Mouse (Mus musculus) lung, embryonic 16.5 days (tissue): ENCODE measurements around the gene Gm49368. TPM values are rescaled to one million over a fixed set of nuclear protein-coding genes. Genes with fewer than 3 reads are reported as not detected.

ENCODE experiments used
- polyA plus RNA-seq: library from polyadenylated mRNA; unstranded; fragments of >200 nt; fragmentation: Nextera tagmentation; extraction: Ambion mirVana; gene quantifications from 2 replicates; pipeline ENCODE4 v1.2.1, GENCODE M21; 2015

Gm49368 gene
- polyA plus RNA-seq, 1 experiment from 2014 or later = not detected

Other genes with a start within 250 kb of the Gm49368 start
- 44.5 and 45.1 TPM in 2 replicates for gene Stx4a, start 238.4 kb upstream of the Gm49368 start, polyA plus RNA-seq
- 1.1 and 1.3 TPM in 2 replicates for gene Stx1b, start 238.1 kb upstream of the Gm49368 start, polyA plus RNA-seq
- gene Zfp646, start 186.5 kb upstream of the Gm49368 start, polyA plus RNA-seq = 11.2 and 11.3 TPM in 2 replicates
- gene Zfp668, start 185.9 kb upstream of the Gm49368 start, polyA plus RNA-seq = 15.0 and 17.5 TPM in 2 replicates
- gene Prss53, start 171.7 kb upstream of the Gm49368 start, polyA plus RNA-seq = 1.1 and 2.0 TPM in 2 replicates
- gene Gm21974, start 167.2 kb upstream of the Gm49368 start, polyA plus RNA-seq = not detected in 2 replicates
- gene Vkorc1, start 167.1 kb upstream of the Gm49368 start, polyA plus RNA-seq = 159 and 162 TPM in 2 replicates
- gene Bckdk, start 158.6 kb upstream of the Gm49368 start, polyA plus RNA-seq = 129 and 133 TPM in 2 replicates
- gene Kat8, start 150.2 kb upstream of the Gm49368 start, polyA plus RNA-seq = 37.2 and 38.9 TPM in 2 replicates
- gene Prss8, start 132.6 kb upstream of the Gm49368 start, polyA plus RNA-seq = 101 and 108 TPM in 2 replicates
- 12.3 and 12.4 TPM in 2 replicates for gene Prss36, start 116.0 kb upstream of the Gm49368 start, polyA plus RNA-seq
- 299 and 328 TPM in 2 replicates for gene Fus, start 95.2 kb upstream of the Gm49368 start, polyA plus RNA-seq
- gene Pycard, start 68.8 kb upstream of the Gm49368 start, polyA plus RNA-seq = 37.6 and 51.2 TPM in 2 replicates
- 0.28 and 0.63 TPM in 2 replicates for gene Trim72, start 58.7 kb upstream of the Gm49368 start, polyA plus RNA-seq
- 1.3 and 1.6 TPM in 2 replicates for gene Itgam, start within 50 bp of the Gm49368 start, polyA plus RNA-seq
- 0.11 and 0.28 TPM in 2 replicates for gene Itgax, start 66.9 kb downstream of the Gm49368 start, polyA plus RNA-seq
- 0.04 TPM in 1 of 2 replicates, not detected in the other for gene Itgad, start 91.7 kb downstream of the Gm49368 start, polyA plus RNA-seq
- 22.4 and 28.3 TPM in 2 replicates for gene Cox6a2, start 143.7 kb downstream of the Gm49368 start, polyA plus RNA-seq
- gene Armc5, start 174.7 kb downstream of the Gm49368 start, polyA plus RNA-seq = 20.0 TPM in 2 replicates
- gene 9130023H24Rik, start 175.3 kb downstream of the Gm49368 start, polyA plus RNA-seq = 9.4 TPM in 2 replicates
- 190 and 203 TPM in 2 replicates for gene Tgfb1i1, start 184.1 kb downstream of the Gm49368 start, polyA plus RNA-seq
- gene Slc5a2, start 203.0 kb downstream of the Gm49368 start, polyA plus RNA-seq = 0.39 TPM in 1 of 2 replicates, not detected in the other
- gene BC017158, start 235.5 kb downstream of the Gm49368 start, polyA plus RNA-seq = 32.0 and 36.3 TPM in 2 replicates